Mouse (Mus musculus) intestine, embryonic 15.5 days (tissue): Measurements from ENCODE around the gene Gm21976. TPM values are rescaled to one million over a fixed set of nuclear protein-coding genes. Genes with fewer than 3 reads are reported as not detected.

Experiments used
- ATAC-seq: fragments of 200-750 bp; cut with Nextera tagmentation; 2 replicates; pipeline ENCODE4 v1.8.0; 2017; ENCODE audit warnings: moderate TSS enrichment, moderate library complexity
- H3K27ac ChIP-seq: fragments of 300-500 bp; sonication (generic); 2 replicates; pipeline ENCODE4 v1.5.1; 2015; ENCODE audit warnings: mild to moderate bottlenecking, inconsistent platforms
- H3K27me3 ChIP-seq: fragments of 300-500 bp; sonication (generic); replicated peaks from 2 replicates; pipeline ENCODE4 v1.6.1; 2015; ENCODE audit warnings: inconsistent platforms
- H3K36me3 ChIP-seq: fragments of 300-500 bp; sonication (generic); 2 replicates; pipeline ENCODE4 v1.6.1; 2015; ENCODE audit warnings: inconsistent platforms
- H3K4me1 ChIP-seq: fragments of 300-500 bp; sonication (generic); replicated peaks from 2 replicates; pipeline ENCODE4 v1.6.1; 2015; ENCODE audit warnings: inconsistent platforms
- H3K4me2 ChIP-seq: fragments of 300-500 bp; sonication (generic); replicated peaks from 2 replicates; pipeline ENCODE4 v1.6.1; 2015; ENCODE audit warnings: mild to moderate bottlenecking, inconsistent platforms
- H3K4me3 ChIP-seq: fragments of 300-500 bp; sonication (generic); replicated peaks from 2 replicates; pipeline ENCODE4 v1.5.1; 2015; ENCODE audit warnings: inconsistent platforms
- H3K9ac ChIP-seq: fragments of 300-500 bp; sonication (generic); 2 replicates; pipeline ENCODE4 v1.6.1; 2015; ENCODE audit warnings: inconsistent platforms
- H3K9me3 ChIP-seq: fragments of 300-500 bp; sonication (generic); 2 replicates; pipeline ENCODE4 v1.6.1; 2016; ENCODE audit warnings: inconsistent platforms
- WGBS: fragments of 180-500 bp; shearing (Covaris S2); methylation state at CpG from one replicate; pipeline ENCODE4 v1.1.7; 2015; 5-methylcytosine and 5-hydroxymethylcytosine counted together
- polyA plus RNA-seq: library from polyadenylated mRNA; unstranded; fragments of >200 nt; fragmentation: Nextera tagmentation; extraction: Ambion mirVana; gene quantifications from 2 replicates; pipeline ENCODE4 v1.2.1, GENCODE M21; 2015

The Gm21976 gene
- polyA plus RNA-seq, 1 experiment from 2014 or later, result not detected

DNA sequence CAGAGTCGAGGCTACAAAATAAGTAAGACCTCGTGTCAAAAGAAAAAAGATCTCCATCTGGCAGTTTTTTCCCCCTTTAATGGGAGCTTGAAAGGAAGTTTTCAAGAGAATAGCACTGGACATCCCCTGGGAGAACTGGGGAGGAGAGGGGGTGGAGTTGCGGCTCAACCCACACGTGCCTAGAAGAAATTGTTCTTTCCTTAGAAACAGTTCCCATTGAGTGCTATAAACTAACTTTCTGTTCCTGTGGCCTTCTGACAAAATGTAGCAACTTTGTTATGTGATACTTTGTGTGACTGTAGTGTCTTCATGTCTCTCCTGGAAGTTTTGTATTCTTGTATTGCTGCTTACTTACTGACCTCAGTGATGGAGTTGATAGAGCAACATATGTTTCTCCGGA is 15.6 kb upstream of the Gm21976 start:
- Histone ChIP-seq H3K27me3 (no peaks in the 10 kb centered on the region), H3K4me3 (peak overlapping the region; percentile 84), H3K36me3 (no peaks in the 10 kb centered on the region), H3K4me1 (peaks cover 10% of the 10 kb centered on the region), H3K4me2 (peak overlapping the region; percentile 63), H3K9me3 (no peaks in the 10 kb centered on the region), H3K9ac (peak overlapping the region; percentile 76), H3K27ac (no peak overlapping the region)
- no peak for ATAC-seq
- WGBS, result 28% methylated on average over 5 of the region's 5 CpGs

DNA sequence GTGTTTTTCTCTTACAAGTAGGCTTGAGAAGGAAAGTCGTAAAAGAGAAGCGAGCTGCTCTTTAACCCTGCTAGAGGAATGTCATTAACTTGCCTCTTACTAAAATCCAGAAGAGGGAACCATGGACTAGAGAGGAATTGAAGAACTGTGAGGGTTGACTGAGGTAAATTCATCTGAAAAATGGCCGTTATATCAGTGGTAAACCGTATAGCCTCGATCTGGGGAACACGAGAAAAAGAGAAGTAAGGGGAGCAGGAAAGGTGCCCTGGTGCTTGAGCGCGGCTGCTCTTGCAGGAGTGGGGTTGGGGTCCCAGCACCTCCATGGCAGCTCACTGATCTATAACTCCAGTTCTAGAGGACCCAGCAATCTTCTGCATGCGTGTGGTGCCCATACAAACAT is 5.7 kb upstream of the Gm21976 start:
- H3K4me1 ChIP-seq, result no peaks in the 10 kb centered on the region
- H3K27ac ChIP-seq, result no peak overlapping the region
- WGBS, result 93% methylated on average over 9 of the region's 9 CpGs
- H3K4me3 ChIP-seq, result no peak overlapping the region
- peaks cover 18% of the 10 kb centered on the region for H3K36me3 ChIP-seq
- ATAC-seq, result no peak
- no peak overlapping the region for H3K4me2 ChIP-seq
- no peaks in the 10 kb centered on the region for H3K27me3 ChIP-seq
- no peaks in the 10 kb centered on the region for H3K9me3 ChIP-seq
- no peak overlapping the region for H3K9ac ChIP-seq

DNA sequence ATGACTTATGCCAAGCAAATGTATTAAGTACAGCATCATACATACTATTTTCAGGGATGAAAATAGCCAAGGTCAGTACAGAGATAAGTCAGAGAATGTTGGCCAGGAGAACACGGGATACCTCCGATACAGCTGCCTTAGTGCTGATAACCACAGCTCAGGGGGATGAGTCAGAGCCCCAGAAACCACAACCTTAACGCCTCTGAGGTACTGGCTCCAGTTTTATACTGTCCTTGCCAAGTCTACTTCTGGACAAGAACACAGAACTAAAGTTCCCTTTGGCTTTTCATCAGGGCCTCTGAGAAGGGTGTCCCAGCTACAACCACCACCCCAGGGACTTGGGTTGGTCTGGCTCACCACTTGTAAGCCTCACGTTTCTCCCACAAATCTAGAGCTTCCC is 4.0 kb upstream of the Gm21976 start:
- Histone ChIP-seq H3K27me3 (no peaks in the 10 kb centered on the region), H3K36me3 (peaks cover 18% of the 10 kb centered on the region), H3K4me1 (no peaks in the 10 kb centered on the region), H3K9me3 (no peaks in the 10 kb centered on the region), H3K27ac (no peak overlapping the region), H3K9ac (no peak overlapping the region), H3K4me3 (no peak overlapping the region), H3K4me2 (no peak overlapping the region)
- WGBS, result 81% methylated on average over 4 of the region's 4 CpGs
- no peak for ATAC-seq

DNA sequence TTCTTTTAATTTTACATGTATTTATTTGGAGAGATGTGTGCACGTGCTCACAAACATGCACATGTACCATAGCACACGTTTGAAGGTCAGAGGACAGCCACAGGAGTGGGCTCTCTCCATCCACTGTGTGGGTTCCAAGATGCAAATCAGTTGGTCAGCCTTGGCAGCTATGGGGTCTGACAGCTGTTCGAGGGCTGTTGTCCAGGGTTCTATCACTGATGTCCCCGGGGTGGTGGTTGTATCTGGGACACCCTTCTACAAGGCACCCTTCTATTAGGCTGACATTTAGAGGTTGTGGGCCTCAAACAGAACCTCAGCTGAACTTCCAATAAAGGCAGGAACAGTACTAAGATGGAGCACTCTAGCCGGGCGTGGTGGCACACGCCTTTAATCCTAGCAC is 3.4 kb upstream of the Gm21976 start:
- Histone ChIP-seq H3K9ac (no peak overlapping the region), H3K27ac (no peak overlapping the region), H3K27me3 (no peaks in the 10 kb centered on the region), H3K9me3 (no peaks in the 10 kb centered on the region), H3K4me2 (no peak overlapping the region), H3K4me1 (no peaks in the 10 kb centered on the region), H3K36me3 (peaks cover 15% of the 10 kb centered on the region), H3K4me3 (no peak overlapping the region)
- ATAC-seq, result no peak
- 89% methylated on average over 7 of the region's 7 CpGs for WGBS

DNA sequence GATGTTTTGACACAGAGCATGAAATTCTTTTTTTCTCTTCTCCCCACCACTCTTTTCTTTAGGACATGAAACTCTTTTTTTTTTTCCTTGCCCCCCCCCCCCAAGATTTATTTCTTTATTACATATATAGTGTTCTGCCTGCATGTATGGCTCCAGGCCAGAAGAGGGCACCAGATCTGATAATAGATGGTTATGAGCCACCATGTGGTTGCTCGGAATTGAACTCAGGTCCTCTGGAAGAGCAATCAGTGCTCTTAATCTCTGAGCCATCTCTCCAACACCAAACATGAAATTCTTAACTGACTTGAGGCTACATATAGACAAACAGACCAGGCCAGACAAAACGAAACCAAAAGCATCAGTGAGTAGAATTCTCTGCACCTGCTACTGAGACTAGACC is 2.2 kb upstream of the Gm21976 start:
- Histone ChIP-seq H3K9me3 (no peaks in the 10 kb centered on the region), H3K9ac (no peak overlapping the region), H3K4me1 (no peaks in the 10 kb centered on the region), H3K4me2 (no peak overlapping the region), H3K4me3 (no peak overlapping the region), H3K27me3 (no peaks in the 10 kb centered on the region), H3K27ac (no peak overlapping the region), H3K36me3 (peaks cover 4% of the 10 kb centered on the region; the same call in 1 of the 2 replicates)
- WGBS, result 90% methylated on average over 2 of the region's 2 CpGs
- no peak for ATAC-seq

DNA sequence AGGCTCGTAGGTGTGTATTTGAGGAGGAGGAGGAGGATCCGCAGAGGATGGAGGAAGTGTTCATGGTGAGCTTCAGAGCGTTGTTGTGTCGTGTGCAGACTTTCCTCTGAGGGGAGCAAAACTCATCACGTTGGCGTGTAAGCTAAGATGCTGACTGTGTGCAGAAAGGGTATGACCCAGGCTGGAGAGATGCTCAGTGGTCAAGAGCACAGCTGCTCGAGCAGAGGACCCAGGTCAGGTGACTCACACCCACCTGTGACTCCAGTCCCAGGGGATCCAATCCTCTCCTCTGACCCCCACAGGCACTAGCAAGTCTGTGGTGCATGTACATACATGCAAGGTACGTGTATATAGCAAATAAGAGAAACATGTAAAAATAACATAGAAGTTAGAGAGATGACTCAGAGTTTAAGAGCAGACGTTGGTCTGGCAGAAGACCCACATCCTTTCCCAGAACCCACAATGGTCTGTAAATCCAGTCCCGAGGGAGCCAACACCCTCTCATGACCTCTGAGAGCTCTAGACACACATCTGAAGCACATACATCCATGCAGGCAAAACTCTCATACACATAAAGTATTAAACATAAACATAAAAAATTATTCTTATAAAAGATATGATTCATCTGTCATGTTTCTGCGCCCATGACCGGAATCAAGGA is 1.4 kb downstream of the Gm21976 start:
- no peaks in the 10 kb centered on the region for H3K27me3 ChIP-seq
- WGBS, result 77% methylated on average over 12 of the region's 12 CpGs
- H3K9ac ChIP-seq, result no peak overlapping the region
- no peak for ATAC-seq
- no peak overlapping the region for H3K27ac ChIP-seq
- H3K4me1 ChIP-seq, result no peaks in the 10 kb centered on the region
- H3K36me3 ChIP-seq, result no peaks in the 10 kb centered on the region
- H3K9me3 ChIP-seq, result no peaks in the 10 kb centered on the region
- H3K4me3 ChIP-seq, result no peak overlapping the region
- H3K4me2 ChIP-seq, result no peak overlapping the region

DNA sequence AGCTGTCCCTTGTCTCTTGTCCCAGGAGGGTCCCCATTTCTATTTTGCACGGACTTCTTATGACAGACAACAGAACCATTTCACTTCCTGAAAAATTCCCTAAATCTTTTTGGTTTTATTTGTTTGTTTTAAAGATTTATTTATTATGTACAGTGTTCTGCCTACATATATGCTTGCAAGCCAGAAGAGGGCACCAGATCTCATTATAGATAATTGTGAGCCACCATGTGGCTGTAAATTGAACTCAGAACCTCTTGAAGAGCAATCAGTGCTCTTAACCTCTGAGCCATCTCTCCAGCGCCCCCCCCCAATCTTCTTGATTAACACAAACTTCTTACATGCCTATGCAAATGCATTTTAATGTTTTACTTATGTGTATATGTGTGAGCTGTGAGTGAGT is 11.0 kb downstream of the Gm21976 start:
- H3K27me3 ChIP-seq, result no peaks in the 10 kb centered on the region
- H3K4me3 ChIP-seq, result no peak overlapping the region
- WGBS, result 46% methylated on average over 2 of the region's 2 CpGs
- no peak overlapping the region for H3K9ac ChIP-seq
- H3K4me1 ChIP-seq, result no peaks in the 10 kb centered on the region
- no peak overlapping the region for H3K27ac ChIP-seq
- no peak for ATAC-seq
- H3K9me3 ChIP-seq, result no peaks in the 10 kb centered on the region
- H3K4me2 ChIP-seq, result no peak overlapping the region
- no peaks in the 10 kb centered on the region for H3K36me3 ChIP-seq

DNA sequence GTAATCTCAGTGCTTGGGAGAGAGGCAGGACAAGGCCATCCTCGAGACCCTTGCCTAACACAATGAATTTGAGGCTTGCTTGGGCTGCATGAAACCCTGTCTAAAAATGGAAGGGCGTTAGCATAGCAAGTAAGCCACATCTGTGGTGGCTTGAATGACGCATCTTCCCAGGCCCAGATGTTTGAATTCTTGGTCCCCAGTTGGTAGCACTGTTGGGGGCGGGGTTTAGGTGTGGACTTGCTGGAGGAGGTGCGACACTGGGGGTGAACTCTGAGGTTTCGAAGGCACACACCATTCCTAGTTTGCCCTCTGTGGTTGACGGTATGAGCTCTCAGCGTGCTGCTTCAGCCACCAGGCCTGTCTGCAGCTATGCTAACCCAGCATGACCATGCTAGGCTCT is 12.0 kb downstream of the Gm21976 start:
- ATAC-seq, result no peak
- WGBS, result 85% methylated on average over 8 of the region's 8 CpGs
- Histone ChIP-seq H3K27ac (no peak overlapping the region), H3K9ac (no peak overlapping the region), H3K36me3 (no peaks in the 10 kb centered on the region), H3K4me2 (no peak overlapping the region), H3K4me1 (no peaks in the 10 kb centered on the region), H3K9me3 (no peaks in the 10 kb centered on the region), H3K27me3 (no peaks in the 10 kb centered on the region), H3K4me3 (no peak overlapping the region)

DNA sequence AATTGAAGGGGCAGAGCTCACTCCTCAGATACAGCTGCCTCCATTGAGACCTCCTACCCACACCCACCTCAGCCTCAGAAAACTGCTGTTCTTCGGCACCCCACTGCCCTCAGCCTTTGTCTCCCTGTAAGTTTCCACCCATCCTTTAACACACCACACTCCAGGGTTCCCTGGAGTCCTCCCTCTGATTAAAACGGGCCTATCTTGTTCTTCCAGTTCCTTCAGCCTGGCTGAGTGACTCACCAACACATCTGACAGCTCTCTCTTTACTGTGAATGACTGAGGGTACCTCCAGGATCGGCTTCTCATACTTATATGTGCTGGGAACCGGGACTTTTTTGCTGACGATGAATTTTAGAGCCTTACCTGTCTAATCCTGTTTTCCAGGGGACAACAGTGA is 16.4 kb downstream of the Gm21976 start:
- Histone ChIP-seq H3K4me3 (no peak overlapping the region), H3K4me2 (no peak overlapping the region), H3K9me3 (no peaks in the 10 kb centered on the region), H3K4me1 (no peaks in the 10 kb centered on the region; the same call in 1 of the 2 replicates), H3K27ac (no peak overlapping the region), H3K36me3 (no peaks in the 10 kb centered on the region), H3K9ac (no peak overlapping the region), H3K27me3 (no peaks in the 10 kb centered on the region)
- peak; percentile 79 for ATAC-seq
- 45% methylated on average over 5 of the region's 5 CpGs for WGBS

DNA sequence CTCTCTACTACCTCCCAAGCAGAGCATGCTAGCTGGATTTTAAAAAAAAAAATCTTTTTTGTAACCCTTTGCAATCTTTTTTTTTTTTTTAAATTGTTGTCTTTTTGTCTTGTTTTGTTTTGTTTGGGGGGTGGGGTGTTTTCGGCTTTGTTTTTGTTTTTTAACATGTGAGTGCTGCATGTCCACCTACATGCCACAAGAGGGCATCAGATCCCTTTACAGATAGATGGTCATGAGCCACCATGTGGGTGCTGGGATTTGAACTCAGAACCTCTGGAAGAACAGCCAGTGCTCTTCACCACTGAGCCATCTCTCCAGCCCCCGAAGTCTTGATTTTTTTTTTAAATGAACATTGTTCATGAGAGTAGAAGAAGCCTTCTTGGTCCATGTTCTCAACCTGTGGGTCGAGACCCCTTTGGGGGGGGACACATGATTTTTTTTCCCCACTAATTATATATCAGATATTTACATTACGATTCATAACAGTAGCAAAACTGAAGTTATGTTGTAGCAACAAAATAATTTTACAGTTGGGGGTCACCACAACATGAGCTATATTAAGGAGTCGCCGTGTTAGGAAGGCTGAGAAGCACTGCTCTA is 18.3 kb downstream of the Gm21976 start:
- Histone ChIP-seq H3K4me3 (no peak overlapping the region), H3K9ac (no peak overlapping the region), H3K27ac (no peak overlapping the region), H3K4me2 (no peak overlapping the region), H3K4me1 (no peaks in the 10 kb centered on the region; the same call in 1 of the 2 replicates), H3K27me3 (no peaks in the 10 kb centered on the region), H3K9me3 (no peaks in the 10 kb centered on the region), H3K36me3 (no peaks in the 10 kb centered on the region)
- ATAC-seq, result no peak
- 84% methylated on average over 6 of the region's 6 CpGs for WGBS

DNA sequence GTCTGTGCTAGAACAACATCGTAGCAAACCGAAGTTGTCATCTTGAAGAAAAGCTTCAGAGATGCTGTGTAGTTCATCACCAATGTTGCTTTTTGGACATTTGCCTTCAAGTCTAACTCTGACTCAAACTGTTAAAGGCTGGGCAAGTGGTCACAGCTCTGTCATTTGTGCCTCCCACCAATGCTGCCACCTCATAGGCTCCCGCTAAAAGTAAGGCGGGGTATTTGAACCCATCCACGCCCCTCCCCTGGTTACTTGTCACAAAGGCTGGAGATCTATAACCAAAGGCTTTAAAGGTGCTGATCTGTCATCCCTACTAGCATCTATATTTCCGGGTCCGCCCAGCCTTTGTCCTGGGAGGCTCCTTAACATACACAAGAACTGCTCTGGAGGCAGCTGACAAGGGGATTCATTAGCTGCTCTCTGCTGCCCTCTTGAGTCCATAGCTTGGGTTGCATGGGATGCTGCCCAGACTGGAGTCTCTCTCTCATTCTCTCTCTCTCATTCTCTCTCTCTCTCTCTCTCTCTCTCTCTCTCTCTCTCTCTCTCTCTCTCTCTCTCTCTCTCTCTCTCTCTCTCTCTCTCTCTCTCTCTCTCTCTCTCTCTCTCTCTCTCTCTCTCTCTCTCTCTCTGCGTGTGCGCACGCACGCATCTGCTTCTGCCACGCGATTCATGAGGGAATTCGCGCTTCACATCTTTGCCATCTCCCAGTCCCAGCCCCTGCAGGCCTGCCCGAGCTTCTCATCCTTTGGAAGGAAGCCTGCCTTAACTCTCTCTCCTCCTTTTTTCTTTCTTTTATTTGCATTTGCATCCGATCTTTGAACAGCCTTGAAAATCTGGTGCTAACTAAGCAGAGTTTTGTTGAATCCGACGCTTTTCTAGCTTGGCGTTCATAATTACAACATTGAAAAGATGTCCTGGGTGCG is 19.4 kb downstream of the Gm21976 start:
- Histone ChIP-seq H3K4me3 (0 out of 2 replicates have a peak overlapping the region, but pooled peaks have one; percentile 1), H3K9me3 (no peaks in the 10 kb centered on the region), H3K4me2 (0 out of 2 replicates have a peak overlapping the region, but pooled peaks have one; percentile 22), H3K9ac (no peak overlapping the region), H3K27me3 (no peaks in the 10 kb centered on the region), H3K36me3 (no peaks in the 10 kb centered on the region), H3K4me1 (no peaks in the 10 kb centered on the region; the same call in 1 of the 2 replicates), H3K27ac (no peak overlapping the region)
- ATAC-seq, result peak; percentile 83
- WGBS, result 53% methylated on average over 21 of the region's 21 CpGs

DNA sequence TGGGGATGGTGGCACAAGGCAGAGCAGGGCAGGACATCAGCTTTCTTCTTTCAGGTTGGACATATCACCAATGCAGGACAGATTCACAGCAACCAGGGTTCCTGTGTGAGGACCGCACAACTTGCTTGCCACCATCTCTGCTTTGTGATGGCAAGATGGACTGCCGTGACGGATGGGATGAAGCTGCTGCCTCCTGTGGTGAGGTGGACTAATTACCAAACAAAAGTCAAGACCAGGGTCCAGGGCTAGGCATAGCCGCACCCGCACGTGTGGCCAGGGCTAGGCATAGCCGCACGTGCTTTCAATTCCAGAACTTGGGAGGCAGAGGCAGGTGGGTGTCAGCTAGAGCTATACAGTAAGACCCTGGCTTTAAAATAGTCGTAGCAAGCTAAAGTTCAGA is 25.6 kb downstream of the Gm21976 start:
- Histone ChIP-seq H3K4me3 (no peak overlapping the region), H3K4me2 (no peak overlapping the region), H3K4me1 (0 out of 2 replicates have a peak, but pooled peaks cover 3% of the 10 kb centered on the region), H3K36me3 (peaks cover 4% of the 10 kb centered on the region; the same call in 1 of the 2 replicates), H3K9me3 (no peaks in the 10 kb centered on the region), H3K9ac (no peak overlapping the region), H3K27ac (no peak overlapping the region), H3K27me3 (no peaks in the 10 kb centered on the region)
- no peak for ATAC-seq
- WGBS, result 93% methylated on average over 9 of the region's 9 CpGs
